Mouse (Mus musculus): ENCODE data around the gene Ppard. TPM values are rescaled to one million over a fixed set of nuclear protein-coding genes. Genes with fewer than 3 reads are reported as not detected.

The Ppard gene
- polyA plus RNA-seq, 1 experiment from 2014 or later: 2.2 TPM

DNA sequence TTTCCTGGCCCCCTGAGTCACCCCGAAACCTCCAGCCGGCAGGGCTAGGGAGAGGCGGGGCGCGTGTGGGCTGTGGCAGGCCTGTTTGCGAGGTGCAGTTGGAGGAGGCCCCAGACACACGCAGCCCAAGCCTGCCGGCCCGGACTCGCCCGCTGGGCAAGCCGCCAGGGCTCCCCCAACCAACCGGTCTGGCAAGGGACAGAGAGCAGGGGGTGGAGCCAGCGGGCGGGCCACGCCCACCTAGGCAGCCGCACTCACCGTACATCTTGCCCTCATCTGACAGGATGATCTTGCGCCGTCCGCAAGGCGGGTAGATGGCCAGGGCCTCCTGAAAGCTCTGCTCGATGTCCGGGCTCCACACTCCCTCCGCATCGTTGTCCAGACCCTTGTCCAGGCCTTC lies 108.6 kb downstream of the Ppard start:
- H3K4me1 ChIP-seq: peaks cover 35% of the 10 kb centered on the region
- peak overlapping the region; percentile 36 for H3K9ac ChIP-seq
- no peak overlapping the region for H3K27ac ChIP-seq
- H3K27me3 ChIP-seq (replicated peaks): peaks cover 22% of the 10 kb centered on the region
- no peak overlapping the region for H3K4me3 ChIP-seq
- no peaks in the 10 kb centered on the region for H3K9me3 ChIP-seq
- WGBS: 5% methylated on average over 26 of the region's 26 CpGs
- H3K4me2 ChIP-seq (replicated peaks): peak overlapping the region; percentile 60
- ATAC-seq (ENCODE audit: low FRiP score, low read depth): peak; percentile 68
- no peaks in the 10 kb centered on the region; the same call in 1 of the 2 replicates for H3K36me3 ChIP-seq

DNA sequence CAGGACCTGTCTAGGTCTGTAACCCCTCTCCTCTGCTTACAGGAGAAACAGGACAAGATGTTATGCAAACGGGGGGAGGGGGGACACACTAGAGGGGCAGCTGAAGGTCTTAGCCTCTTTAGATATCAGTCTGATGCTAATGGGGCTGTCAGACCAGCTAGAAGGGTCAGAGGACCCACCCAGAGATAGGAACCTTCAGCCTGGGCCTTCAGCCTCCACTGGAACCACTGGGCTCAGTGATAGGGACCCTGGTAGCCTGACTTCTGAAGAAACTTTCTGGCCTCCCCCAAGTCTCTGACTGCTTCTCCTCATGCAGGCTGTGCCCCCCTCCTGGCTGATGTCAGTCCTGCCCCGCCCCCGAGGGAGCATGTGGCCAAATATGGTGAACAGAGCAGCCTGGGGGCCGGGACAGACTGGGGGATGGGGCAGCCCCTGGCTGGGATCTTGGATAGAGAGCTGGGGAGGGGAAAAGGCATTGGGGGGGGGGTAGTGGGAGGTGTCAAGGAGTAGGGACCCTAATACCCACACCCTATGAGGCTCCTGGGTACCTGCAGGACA lies 111.6 kb downstream of the Ppard start:
- no peak overlapping the region for H3K9ac ChIP-seq

DNA sequence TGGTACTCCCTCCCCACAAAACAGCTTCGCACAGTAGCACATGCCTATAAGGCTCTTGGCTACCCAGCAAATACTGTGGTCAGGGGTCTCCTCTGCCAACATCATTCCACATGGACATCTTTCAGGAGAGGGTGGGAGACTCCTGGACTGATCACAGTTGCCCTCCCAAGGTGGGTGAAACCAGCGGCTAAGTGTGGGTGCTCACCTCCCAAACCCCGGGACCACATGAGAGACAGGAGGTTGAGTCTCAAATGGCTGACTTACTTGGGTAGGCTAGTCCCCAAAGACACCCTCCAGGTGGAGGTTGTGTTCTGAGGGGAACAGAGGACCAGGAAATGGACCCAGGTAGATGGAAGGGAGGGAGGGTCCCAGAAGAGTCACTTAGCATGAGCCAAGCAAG lies 112.2 kb downstream of the Ppard start:
- peaks cover 54% of the 10 kb centered on the region for H3K4me1 ChIP-seq
- ATAC-seq (ENCODE audit: low FRiP score, low read depth): no peak
- peaks cover 34% of the 10 kb centered on the region for H3K27me3 ChIP-seq (replicated peaks)
- 63% methylated on average over 3 of the region's 3 CpGs for WGBS
- no peak overlapping the region for H3K4me3 ChIP-seq
- H3K9me3 ChIP-seq: no peaks in the 10 kb centered on the region
- H3K9ac ChIP-seq: no peak overlapping the region
- no peak overlapping the region for H3K27ac ChIP-seq
- H3K4me2 ChIP-seq (replicated peaks): no peak overlapping the region
- no peaks in the 10 kb centered on the region for H3K36me3 ChIP-seq

More for the DNA sequence above, 111.6 kb downstream of the Ppard start:
- Histone ChIP-seq H3K4me3 (no peak overlapping the region), H3K4me2 (replicated peaks) (no peak overlapping the region), H3K27me3 (replicated peaks) (peaks cover 34% of the 10 kb centered on the region), H3K4me1 (peaks cover 48% of the 10 kb centered on the region), H3K36me3 (no peaks in the 10 kb centered on the region; the same call in 1 of the 2 replicates), H3K9me3 (no peaks in the 10 kb centered on the region), H3K27ac (no peak overlapping the region)
- 27% methylated on average over 4 of the region's 4 CpGs for WGBS
- no peak for ATAC-seq (ENCODE audit: low FRiP score, low read depth)

DNA sequence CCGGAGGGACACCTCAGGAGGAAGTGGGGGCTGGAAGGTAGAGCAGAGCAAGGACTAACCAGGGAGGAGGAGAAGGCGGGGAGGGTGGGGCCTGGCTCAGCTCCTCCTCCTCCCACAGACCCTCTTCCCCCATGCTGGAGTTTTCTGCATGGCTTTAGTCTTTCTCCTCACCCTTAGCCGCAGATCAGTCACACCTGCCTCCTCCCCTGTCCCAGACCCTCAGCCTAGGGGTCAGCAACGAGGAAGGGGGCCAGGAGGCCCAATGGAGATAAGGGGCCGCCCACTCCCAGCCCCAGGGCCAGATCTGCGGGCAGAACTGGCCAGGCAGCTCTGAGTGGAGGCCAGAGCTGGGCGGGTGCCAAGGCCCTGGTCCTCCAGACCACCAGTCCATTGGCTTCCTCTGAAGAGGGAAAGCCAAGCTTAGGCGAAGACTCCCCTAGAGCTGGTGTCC lies 112.8 kb downstream of the Ppard start:
- Histone ChIP-seq H3K9me3 (no peaks in the 10 kb centered on the region), H3K4me2 (replicated peaks) (peak overlapping the region; percentile 31), H3K4me3 (no peak overlapping the region), H3K36me3 (no peaks in the 10 kb centered on the region), H3K27ac (no peak overlapping the region), H3K4me1 (peaks cover 58% of the 10 kb centered on the region), H3K9ac (0 out of 2 replicates have a peak overlapping the region, but pooled peaks have one; percentile 13), H3K27me3 (replicated peaks) (peaks cover 36% of the 10 kb centered on the region)
- 9% methylated on average over 8 of the region's 8 CpGs for WGBS
- ATAC-seq (ENCODE audit: low FRiP score, low read depth): no peak

DNA sequence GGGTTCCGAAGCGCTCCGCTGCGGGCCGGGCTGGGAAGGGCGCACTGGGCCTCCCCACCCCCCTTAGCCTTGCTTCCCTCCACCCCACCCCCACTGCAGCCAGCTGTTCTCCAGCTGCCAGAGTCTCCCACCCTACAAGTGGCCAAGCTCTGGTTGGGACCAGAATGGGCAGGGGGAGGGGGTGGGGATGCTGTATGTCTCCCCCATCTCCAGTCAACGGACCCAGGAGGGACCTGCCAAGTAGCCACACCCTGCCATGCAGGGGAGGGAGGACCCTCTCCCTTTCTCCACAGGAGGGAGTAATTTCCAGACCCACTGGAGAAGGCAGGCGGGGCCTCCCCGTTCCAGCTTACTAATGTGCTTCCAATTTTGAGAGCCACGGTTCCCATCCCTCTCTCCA lies 113.4 kb downstream of the Ppard start:
- H3K9ac ChIP-seq: 0 out of 2 replicates have a peak overlapping the region, but pooled peaks have one; percentile 13
- 7% methylated on average over 10 of the region's 10 CpGs for WGBS
- H3K36me3 ChIP-seq: no peaks in the 10 kb centered on the region
- H3K4me1 ChIP-seq: peaks cover 56% of the 10 kb centered on the region
- no peak for ATAC-seq (ENCODE audit: low FRiP score, low read depth)
- no peak overlapping the region for H3K27ac ChIP-seq
- no peaks in the 10 kb centered on the region for H3K9me3 ChIP-seq
- H3K27me3 ChIP-seq (replicated peaks): peaks cover 38% of the 10 kb centered on the region
- H3K4me3 ChIP-seq: no peak overlapping the region
- H3K4me2 ChIP-seq (replicated peaks): peak overlapping the region; percentile 31

DNA sequence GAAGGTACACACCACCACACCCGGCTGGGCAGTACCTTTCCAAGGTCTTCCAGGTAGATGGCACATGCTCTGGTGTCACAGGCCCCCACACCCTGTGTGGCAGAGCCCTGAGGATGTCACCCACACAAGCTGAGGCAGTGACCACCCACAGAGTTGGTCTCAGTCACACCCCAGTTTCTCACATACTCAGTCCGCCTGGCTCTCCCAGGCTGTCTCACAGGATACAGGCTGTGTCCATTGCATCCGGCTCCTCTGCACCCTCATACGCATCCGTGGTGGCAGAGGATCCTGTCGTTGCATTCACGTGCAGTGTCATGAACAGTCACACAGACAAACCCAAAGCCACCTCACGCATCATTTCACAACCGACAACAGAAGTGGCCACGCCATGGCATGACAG lies 114.8 kb downstream of the Ppard start:
- H3K27me3 ChIP-seq (replicated peaks): peaks cover 49% of the 10 kb centered on the region
- WGBS: 74% methylated on average over 10 of the region's 10 CpGs
- no peak overlapping the region for H3K4me3 ChIP-seq
- no peak overlapping the region for H3K27ac ChIP-seq
- H3K9ac ChIP-seq: no peak overlapping the region
- H3K4me1 ChIP-seq: peaks cover 59% of the 10 kb centered on the region
- H3K4me2 ChIP-seq (replicated peaks): no peak overlapping the region
- no peak for ATAC-seq (ENCODE audit: low FRiP score, low read depth)
- H3K36me3 ChIP-seq: no peaks in the 10 kb centered on the region
- no peaks in the 10 kb centered on the region for H3K9me3 ChIP-seq

DNA sequence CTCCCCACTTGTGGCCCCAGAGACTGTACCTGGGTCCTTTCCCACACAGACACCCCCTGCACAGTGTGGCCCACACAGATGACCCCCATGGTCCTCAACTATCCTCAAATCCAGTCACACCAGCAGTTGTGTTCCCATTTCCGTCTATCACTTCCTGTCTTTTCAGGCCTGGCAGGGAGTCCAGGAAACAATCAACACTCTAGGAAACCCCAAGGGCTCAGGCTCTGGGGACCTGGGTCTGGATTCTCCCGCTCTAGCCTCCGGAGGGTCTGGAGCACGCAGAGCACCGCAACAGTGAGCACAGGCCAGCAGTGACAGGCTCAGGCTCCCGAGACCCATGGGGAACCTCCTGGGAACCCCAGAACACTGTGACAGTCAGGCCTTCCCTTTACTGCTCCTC lies 115.7 kb downstream of the Ppard start:
- ATAC-seq (ENCODE audit: low FRiP score, low read depth): no peak
- no peak overlapping the region for H3K4me3 ChIP-seq
- H3K9me3 ChIP-seq: no peaks in the 10 kb centered on the region
- no peaks in the 10 kb centered on the region for H3K36me3 ChIP-seq
- no peak overlapping the region for H3K9ac ChIP-seq
- H3K27ac ChIP-seq: no peak overlapping the region
- WGBS: 61% methylated on average over 6 of the region's 6 CpGs
- H3K4me1 ChIP-seq: peaks cover 59% of the 10 kb centered on the region
- H3K27me3 ChIP-seq (replicated peaks): peaks cover 53% of the 10 kb centered on the region
- H3K4me2 ChIP-seq (replicated peaks): peak overlapping the region; percentile 94

DNA sequence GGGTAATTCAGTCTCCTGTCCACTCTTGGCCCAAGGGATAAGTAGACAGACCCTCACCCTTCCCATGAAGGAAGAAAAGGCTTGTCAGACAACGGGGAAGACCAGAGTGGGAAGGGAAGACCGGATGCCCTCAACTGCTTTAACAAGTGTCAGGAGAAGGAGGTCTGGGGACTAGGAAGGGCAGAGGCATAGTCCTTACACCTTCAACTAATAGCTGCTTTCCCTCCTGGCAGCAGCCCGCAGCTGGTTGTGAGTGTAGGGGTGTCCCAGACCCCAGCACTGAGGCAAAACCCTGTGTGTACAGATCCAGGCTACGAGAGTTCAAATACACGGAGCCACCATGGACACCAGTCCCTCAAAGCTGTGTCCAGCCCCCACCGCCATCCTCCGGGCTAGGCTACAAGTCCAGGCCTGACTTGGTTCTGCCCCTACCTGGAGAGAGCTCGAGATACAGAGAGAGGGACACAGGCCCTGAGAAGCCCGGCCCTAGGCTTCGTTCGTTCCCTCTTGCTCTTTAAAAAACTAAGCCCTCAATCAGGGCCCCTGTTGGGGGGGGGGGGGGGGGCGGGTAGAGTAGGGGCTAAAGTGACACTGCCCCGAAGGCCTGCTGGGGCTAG lies 116.9 kb downstream of the Ppard start:
- ATAC-seq (ENCODE audit: low FRiP score, low read depth): no peak
- H3K4me2 ChIP-seq (replicated peaks): peak overlapping the region; percentile 94
- 12% methylated on average over 13 of the region's 13 CpGs for WGBS
- peak overlapping the region; percentile 65 for H3K4me3 ChIP-seq
- H3K27me3 ChIP-seq (replicated peaks): peaks cover 48% of the 10 kb centered on the region
- H3K4me1 ChIP-seq: peaks cover 52% of the 10 kb centered on the region
- H3K9ac ChIP-seq: peak overlapping the region; percentile 79
- no peak overlapping the region for H3K27ac ChIP-seq
- H3K9me3 ChIP-seq: no peaks in the 10 kb centered on the region
- no peaks in the 10 kb centered on the region for H3K36me3 ChIP-seq

DNA sequence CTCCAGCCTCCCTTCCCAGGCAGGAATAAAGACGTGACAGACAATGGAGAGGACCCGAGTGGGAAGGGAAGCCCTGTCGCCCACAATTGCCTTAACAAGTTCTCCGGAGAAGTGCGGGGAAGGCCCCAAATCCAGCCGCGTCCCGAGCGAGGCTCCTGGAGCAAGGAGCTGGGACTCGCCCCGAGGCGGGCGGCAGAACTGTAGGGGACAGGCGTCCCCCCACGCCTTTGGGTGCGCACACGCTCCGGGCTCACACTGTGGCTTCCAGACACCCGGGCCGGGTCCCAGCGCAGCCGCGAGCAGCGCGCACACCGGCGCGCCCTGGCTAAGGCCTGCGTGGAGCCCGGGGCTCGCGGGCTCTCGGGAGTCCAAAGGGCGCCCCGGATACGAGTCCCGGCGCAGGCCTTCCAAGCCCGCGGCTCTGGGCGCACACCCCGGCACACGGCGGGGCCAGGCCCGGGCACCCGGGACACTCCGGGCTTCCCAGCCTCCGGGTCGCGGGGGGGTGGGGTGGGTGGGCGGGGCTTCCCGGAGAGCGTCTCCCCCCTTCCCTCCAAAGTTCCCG lies 117.5 kb downstream of the Ppard start:
- H3K27me3 ChIP-seq (replicated peaks): peaks cover 43% of the 10 kb centered on the region

DNA sequence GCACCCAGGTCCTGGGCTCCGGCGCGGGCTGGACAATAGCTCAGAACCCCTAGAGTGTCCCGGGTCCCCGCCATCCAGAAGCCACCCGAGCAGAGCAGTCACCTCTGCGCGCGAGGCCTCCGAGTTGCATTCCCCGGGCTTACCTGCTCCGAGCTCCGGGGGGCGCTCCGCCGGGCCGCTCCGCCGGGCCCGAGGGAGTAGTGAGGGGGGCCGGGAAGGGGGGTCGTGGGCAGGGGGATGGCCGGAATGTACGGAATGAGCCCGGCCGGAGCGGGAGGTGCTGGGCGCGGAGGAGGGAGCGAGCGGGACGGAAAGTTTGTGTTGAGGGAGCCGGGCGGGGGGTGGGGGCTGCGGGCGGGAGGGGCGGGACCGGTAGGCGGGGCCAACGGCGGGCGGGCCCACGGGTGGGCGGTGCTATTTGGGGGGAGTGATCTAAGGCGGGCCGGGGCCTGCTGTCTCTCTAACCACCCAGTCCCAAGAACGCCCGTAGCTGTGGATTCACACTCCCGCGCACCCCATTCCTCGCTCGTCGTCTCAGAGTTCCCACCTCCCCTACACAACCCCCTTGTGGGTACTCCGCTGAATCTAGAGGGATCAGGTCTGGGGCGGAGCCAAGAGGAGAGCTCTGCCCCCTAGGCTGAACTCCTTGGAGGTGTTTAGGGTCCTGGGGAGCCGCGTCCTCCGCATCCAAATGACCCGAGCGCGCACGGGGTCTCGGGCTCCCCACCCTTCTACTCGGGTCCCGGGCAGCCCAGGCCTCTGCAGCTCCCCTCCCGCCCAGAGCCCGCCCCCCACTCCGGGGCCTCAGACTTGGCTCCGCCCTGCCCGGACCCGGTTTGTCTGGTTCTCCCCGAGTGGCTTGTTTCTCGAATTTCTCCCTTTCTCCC lies 118.2 kb downstream of the Ppard start, which contains the start of gene Tead3:
Gene Tead3, minus strand, starts transcription at position 352 of the 887 bp plus-strand sequence.
- peaks cover 38% of the 10 kb centered on the region for H3K27me3 ChIP-seq (replicated peaks)
- H3K4me1 ChIP-seq: peaks cover 41% of the 10 kb centered on the region
- H3K27ac ChIP-seq: no peak within 1 kb of the TSS; the same call in 1 of the 2 replicates

More for the DNA sequence above, 117.5 kb downstream of the Ppard start:
- Histone ChIP-seq H3K9ac (peak overlapping the region; percentile 79), H3K4me2 (replicated peaks) (peak overlapping the region; percentile 94), H3K4me3 (peak overlapping the region; percentile 65), H3K4me1 (peaks cover 48% of the 10 kb centered on the region), H3K36me3 (no peaks in the 10 kb centered on the region), H3K9me3 (no peaks in the 10 kb centered on the region), H3K27ac (no peak overlapping the region; the same call in 1 of the 2 replicates)
- ATAC-seq (ENCODE audit: low FRiP score, low read depth): peak; percentile 34
- WGBS: under 1% methylated on average over 47 of the region's 54 CpGs

More for the DNA sequence above, 118.2 kb downstream of the Ppard start, which contains the start of gene Tead3:
- peak within 1 kb of the TSS; percentile 79 for H3K9ac ChIP-seq
- peak; percentile 66 for ATAC-seq (ENCODE audit: low FRiP score, low read depth)
- no peaks in the 10 kb centered on the region for H3K36me3 ChIP-seq
- peak within 1 kb of the TSS; percentile 94 for H3K4me2 ChIP-seq (replicated peaks)
- no peaks in the 10 kb centered on the region for H3K9me3 ChIP-seq
- H3K4me3 ChIP-seq: peak within 1 kb of the TSS; percentile 65
- under 1% methylated on average over 59 of the region's 73 CpGs for WGBS
